Mouse (Mus musculus) embryonic fibroblast, embryonic 13.5 days (primary cell): Measurements from ENCODE around the gene Nsd2. TPM values are rescaled to one million over a fixed set of nuclear protein-coding genes. Genes with fewer than 3 reads are reported as not detected.
"Not testable (repeated sequence)": the region's sequence is repeated elsewhere in the genome, so short reads cannot be mapped to it uniquely, and the experiment has no call there.

ENCODE experiments used
- H3K27ac ChIP-seq: 2 replicates; pipeline ENCODE4 v1.5.1; 2012; ENCODE audit warnings: low read length, control low read depth, inconsistent platforms; ENCODE audit not compliant: insufficient read depth
- H3K4me1 ChIP-seq: 2 replicates; pipeline ENCODE4 v1.6.1; 2011; ENCODE audit warnings: low read length; ENCODE audit not compliant: control insufficient read depth, insufficient read depth
- H3K4me3 ChIP-seq: 2 replicates; pipeline ENCODE4 v1.5.1; 2011; ENCODE audit warnings: mild to moderate bottlenecking, control low read depth, low read length; ENCODE audit not compliant: insufficient read depth
- CTCF ChIP-seq: IDR thresholded peaks from 2 replicates; pipeline ENCODE4 v1.5.1; 2011; ENCODE audit warnings: mild to moderate bottlenecking, control low read depth, low read length, moderate library complexity, borderline replicate concordance; ENCODE audit not compliant: insufficient read depth
- POLR2A ChIP-seq: IDR thresholded peaks from 2 replicates; pipeline ENCODE4 v1.6.1; 2011; ENCODE audit warnings: low read depth, mild to moderate bottlenecking, control low read depth, low read length, moderate library complexity
- polyA plus RNA-seq: library from polyadenylated mRNA; stranded (reverse); fragments of >200 nt; gene quantifications from 2 replicates; pipeline ENCODE4 v1.2.4, GENCODE M21; 2011; ENCODE audit warnings: low read depth; ENCODE audit not compliant: missing spikeins, insufficient read length

The Nsd2 gene
- polyA plus RNA-seq, 1 experiment: 103 TPM

DNA sequence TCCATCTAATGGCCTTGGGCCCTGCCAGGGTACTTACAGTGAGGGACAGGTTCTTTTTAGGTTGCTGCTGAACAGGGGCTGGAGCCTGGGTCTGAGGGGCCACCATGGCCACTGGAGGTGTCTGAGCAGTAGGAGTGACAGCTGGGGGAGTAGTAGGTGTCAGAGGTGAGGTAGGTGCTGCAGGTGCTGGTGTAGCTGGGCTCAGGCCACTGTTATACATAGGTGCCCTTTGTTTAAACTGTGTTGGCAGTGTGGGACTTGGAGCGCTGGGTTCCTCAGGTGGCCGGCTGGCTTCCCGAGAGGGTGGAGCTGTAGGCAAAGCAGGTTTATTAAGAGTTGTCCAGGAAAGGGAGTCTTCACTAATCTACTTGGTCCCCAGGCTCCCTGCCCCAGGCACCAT is 78.7 kb downstream of the Nsd2 start:
- no peak for TF ChIP-seq POLR2A
- TF ChIP-seq CTCF: no peak
- Histone ChIP-seq H3K4me3 (no peak overlapping the region), H3K27ac (no peak overlapping the region), H3K4me1 (no peaks in the 10 kb centered on the region)

DNA sequence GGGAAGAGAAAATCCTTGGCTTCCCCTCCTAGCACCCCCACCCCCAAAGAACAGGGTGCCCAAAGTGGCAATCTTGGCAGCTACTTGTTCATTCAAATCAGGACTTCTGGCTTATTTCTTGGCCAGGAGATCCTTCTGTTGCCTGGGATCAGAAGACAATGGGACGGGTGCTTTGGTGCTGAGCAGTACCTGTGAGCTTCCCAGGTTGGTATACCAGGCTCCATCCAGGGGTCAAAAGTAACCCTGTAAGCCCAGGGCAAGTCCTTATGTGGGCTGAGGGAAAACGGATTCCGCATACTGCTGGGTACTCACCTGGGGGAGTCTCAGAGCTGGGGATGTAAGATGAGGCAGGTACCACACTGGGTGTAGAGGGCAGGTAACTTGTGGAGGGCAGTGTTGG is 79.6 kb downstream of the Nsd2 start:
- H3K4me3 ChIP-seq: no peak overlapping the region
- no peaks in the 10 kb centered on the region for H3K4me1 ChIP-seq
- TF ChIP-seq POLR2A: no peak
- TF ChIP-seq CTCF: no peak
- no peak overlapping the region for H3K27ac ChIP-seq

GRCm38 (mm10) chr5:33900701-33901263 is 80.3 kb downstream of the Nsd2 start:
- Histone ChIP-seq H3K4me1 (no peaks in the 10 kb centered on the region), H3K4me3 (no peak overlapping the region), H3K27ac (no peak overlapping the region)
- no peak for TF ChIP-seq CTCF
- no peak for TF ChIP-seq POLR2A

DNA sequence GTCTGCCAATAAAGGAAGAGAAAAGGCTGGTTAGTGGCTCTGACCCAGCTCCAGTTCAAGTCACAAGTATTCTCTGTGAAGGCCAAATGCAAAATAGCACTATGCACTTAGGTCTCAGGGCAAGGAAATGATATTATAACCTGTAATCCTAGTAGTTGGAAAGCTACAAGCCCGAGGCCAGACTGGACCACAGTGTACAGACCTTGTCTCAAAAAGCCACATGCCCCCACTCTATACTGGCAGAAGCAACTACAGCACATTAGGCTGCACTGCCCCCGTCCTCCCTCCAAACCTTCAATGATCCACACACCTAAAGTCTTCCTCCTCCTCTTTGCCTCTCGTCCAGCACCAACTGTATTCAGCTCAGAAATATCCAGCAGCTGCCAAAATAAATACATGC is 80.8 kb downstream of the Nsd2 start:
- Histone ChIP-seq H3K4me1 (no peaks in the 10 kb centered on the region), H3K4me3 (no peak overlapping the region), H3K27ac (no peak overlapping the region)
- TF ChIP-seq POLR2A: no peak
- TF ChIP-seq CTCF: no peak

DNA sequence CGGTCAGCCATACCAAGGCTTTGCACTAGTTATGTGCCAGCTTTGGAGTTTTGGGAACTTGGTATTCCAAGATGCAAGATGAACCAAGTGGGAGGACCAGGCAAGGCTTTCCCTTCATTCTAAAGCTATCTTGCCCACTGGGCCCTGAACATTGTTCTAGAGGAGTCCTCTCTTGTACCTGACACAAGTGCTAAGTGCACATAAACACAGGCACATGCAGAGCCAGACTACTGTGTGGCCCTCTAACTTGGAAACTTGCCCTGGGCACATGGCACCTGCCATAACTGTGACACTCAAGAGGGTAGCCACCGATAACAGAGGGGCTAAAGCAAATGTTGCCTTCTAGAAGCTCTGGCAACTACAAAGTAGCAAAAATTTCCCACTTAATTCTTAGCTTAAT is 82.2 kb downstream of the Nsd2 start:
- no peak overlapping the region for H3K4me3 ChIP-seq
- H3K27ac ChIP-seq: no peak overlapping the region
- TF ChIP-seq CTCF (no peak), POLR2A (no peak)
- H3K4me1 ChIP-seq: no peaks in the 10 kb centered on the region

DNA sequence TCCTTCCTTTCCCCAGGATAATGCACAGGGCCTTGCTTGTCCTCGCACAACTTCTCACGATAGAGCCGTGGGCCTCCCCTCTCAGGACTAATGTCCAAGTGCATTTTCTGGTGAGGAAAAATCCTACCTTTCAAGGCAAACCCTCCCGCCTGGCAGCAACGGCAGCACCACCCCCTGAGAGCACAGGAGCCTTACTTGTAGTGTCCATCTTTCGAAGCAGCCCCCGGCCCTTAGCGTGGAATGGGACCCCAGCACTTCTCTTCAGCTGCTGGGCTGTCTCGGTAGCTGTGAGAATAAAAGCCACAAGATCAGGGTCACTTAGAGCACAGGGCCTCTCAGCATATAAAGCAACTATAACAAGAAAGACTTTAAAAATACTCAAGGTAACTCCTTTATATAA is 82.7 kb downstream of the Nsd2 start:
- Histone ChIP-seq H3K27ac (no peak overlapping the region), H3K4me3 (no peak overlapping the region), H3K4me1 (no peaks in the 10 kb centered on the region)
- TF ChIP-seq POLR2A (no peak), CTCF (no peak)

GRCm38 (mm10) chr5:33915031-33915430 is 94.5 kb downstream of the Nsd2 start:
- not testable (repeated sequence) for H3K4me1 ChIP-seq, H3K27ac ChIP-seq, H3K4me3 ChIP-seq

DNA sequence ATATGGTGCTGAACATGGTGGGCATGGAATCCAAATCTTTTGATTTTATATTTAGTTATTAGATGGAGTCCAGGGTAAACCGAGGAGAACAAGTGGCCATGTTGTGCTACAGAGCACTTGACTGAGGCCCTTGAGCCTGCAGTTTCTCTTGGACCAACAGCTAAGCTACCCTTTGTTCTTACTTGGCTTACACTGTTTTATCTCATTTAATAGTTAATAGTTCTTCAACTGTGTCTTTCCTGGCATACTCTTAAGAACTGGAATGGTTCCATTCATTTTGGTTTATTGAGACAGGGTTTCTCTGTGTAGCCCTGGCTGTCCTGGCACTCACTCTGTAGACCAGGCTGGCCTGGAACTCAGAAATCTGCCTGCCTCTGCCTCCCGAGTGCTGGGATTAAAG is 96.1 kb downstream of the Nsd2 start:
- H3K4me1 ChIP-seq: not testable (repeated sequence)

DNA sequence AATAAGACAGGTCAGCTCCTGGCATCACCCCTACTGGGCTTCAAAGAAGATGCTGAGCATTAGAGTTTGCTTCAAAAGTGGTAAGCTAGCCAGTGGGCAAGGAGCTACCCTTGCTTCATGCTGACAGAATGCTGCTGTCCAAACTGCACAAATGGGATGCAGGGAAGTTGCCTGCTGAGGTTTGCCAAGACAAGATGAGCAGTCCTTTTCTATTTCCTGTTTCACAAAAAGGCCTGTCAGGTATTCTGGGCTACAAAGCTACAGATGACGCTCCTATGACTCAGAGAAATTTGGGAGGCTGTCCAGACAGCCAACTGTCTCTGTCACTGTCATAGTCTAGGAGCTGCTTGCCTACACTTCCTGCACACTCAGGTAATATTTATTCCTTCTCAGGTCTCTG is 98.9 kb downstream of the Nsd2 start:
- Histone ChIP-seq H3K27ac (no peak overlapping the region), H3K4me3 (no peak overlapping the region), H3K4me1 (no peaks in the 10 kb centered on the region)
- no peak for TF ChIP-seq CTCF
- TF ChIP-seq POLR2A: no peak

More for the DNA sequence above, 96.1 kb downstream of the Nsd2 start:
- H3K4me3 ChIP-seq, H3K27ac ChIP-seq: not testable (repeated sequence)

- TF ChIP-seq POLR2A (no peak), CTCF (no peak)
- H3K4me1 ChIP-seq: no peaks in the 10 kb centered on the region
These were observed 99.5 kb downstream of the Nsd2 start for GRCm38 (mm10) chr5:33920037-33920436.

DNA sequence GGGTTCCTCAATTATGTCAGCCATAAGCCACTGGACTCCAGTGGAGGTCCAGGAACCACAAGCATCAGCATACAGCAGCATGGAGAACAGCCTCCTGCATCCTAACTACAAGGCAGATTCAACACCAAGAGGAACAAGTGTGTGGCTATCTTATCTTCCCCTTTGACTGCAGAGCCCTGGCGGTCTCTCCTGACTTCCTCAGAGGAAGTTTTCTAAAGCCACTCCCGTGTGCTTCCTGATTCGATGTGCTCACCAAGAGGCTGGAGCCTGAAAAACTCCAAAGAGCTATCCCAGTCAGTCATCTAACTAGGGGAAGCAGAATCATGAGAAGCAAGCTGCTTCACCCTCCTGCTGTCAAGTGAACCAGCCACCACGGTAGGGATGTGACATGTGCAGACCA is 100.4 kb downstream of the Nsd2 start:
- no peak for TF ChIP-seq CTCF
- no peak for TF ChIP-seq POLR2A
- Histone ChIP-seq H3K4me1 (no peaks in the 10 kb centered on the region), H3K27ac (no peak overlapping the region), H3K4me3 (no peak overlapping the region)

More at GRCm38 (mm10) chr5:33920037-33920436, 99.5 kb downstream of the Nsd2 start:
- Histone ChIP-seq H3K27ac (no peak overlapping the region), H3K4me3 (no peak overlapping the region)
